Mouse (Mus musculus) spleen, adult 2 months (tissue): Measurements from ENCODE around the gene Hist1h4a. TPM values are rescaled to one million over a fixed set of nuclear protein-coding genes. Genes with fewer than 3 reads are reported as not detected.

Experiments used
- DNase-seq, 2 experiments: peaks; one replicate each; pipeline versions ENCODE4 v3.0.0 to v3.0.0-alpha.2; 2012 to 2021; ENCODE audit warnings: low spot score in 2 of 2, low read depth in 1 of 2
- H3K27ac ChIP-seq: fragments of 200-500 bp; 2 replicates; pipeline ENCODE4 v1.5.1; 2012; ENCODE audit warnings: low read length, inconsistent platforms; ENCODE audit not compliant: insufficient read depth
- H3K27me3 ChIP-seq: fragments of 200-500 bp; 2 replicates; pipeline ENCODE4 v1.6.1; 2012; ENCODE audit warnings: mild to moderate bottlenecking, moderate library complexity, low read length, inconsistent platforms; ENCODE audit not compliant: control insufficient read depth, insufficient read depth
- H3K36me3 ChIP-seq: fragments of 200-500 bp; 2 replicates; pipeline ENCODE4 v1.6.1; 2012; ENCODE audit warnings: mild to moderate bottlenecking, low read length, inconsistent platforms; ENCODE audit not compliant: control insufficient read depth, insufficient read depth
- H3K4me1 ChIP-seq: fragments of 200-500 bp; 2 replicates; pipeline ENCODE4 v1.6.1; 2011; ENCODE audit warnings: inconsistent platforms; ENCODE audit not compliant: control insufficient read depth, insufficient read depth, insufficient read length
- H3K4me3 ChIP-seq: fragments of 200-500 bp; 2 replicates; pipeline ENCODE4 v1.5.1; 2011; ENCODE audit warnings: mild to moderate bottlenecking, inconsistent platforms; ENCODE audit not compliant: insufficient read depth, insufficient read length; ENCODE audit errors: extremely low read depth
- CTCF ChIP-seq: fragments of 200-500 bp; IDR thresholded peaks from 2 replicates; pipeline ENCODE4 v1.5.1; 2011; ENCODE audit warnings: mild to moderate bottlenecking, inconsistent platforms; ENCODE audit not compliant: insufficient read depth, insufficient read length, insufficient replicate concordance; ENCODE audit errors: extremely low read depth
- POLR2A ChIP-seq: fragments of 200-500 bp; IDR thresholded peaks from 2 replicates; pipeline ENCODE4 v1.6.1; 2011; ENCODE audit warnings: low read depth, low read length, inconsistent platforms
- WGBS: fragments of 180-500 bp; shearing (Covaris S2); methylation state at CpG from one replicate; pipeline ENCODE4 v1.1.7; 2018; 5-methylcytosine and 5-hydroxymethylcytosine counted together
- polyA plus RNA-seq: library from polyadenylated mRNA; depleted of rRNA; stranded (reverse); fragments of >200 nt; gene quantifications from 2 replicates; pipeline ENCODE4 v1.2.3, GENCODE M21; 2012

Hist1h4a gene
- polyA plus RNA-seq, 1 experiment = 16.1 TPM

GRCm38 (mm10) chr13:23740256-23740840 lies 20.7 kb downstream of the Hist1h4a start:
- TF ChIP-seq POLR2A = no peak
- no peak for TF ChIP-seq CTCF
- no peak for DNase-seq
- Histone ChIP-seq H3K27me3 (no peaks in the 10 kb centered on the region), H3K36me3 (no peaks in the 10 kb centered on the region; the same call in 1 of the 2 replicates), H3K4me3 (peak overlapping the region; percentile 67), H3K4me1 (no peaks in the 10 kb centered on the region; the same call in 1 of the 2 replicates), H3K27ac (peak overlapping the region; percentile 98)
- WGBS = 28% methylated on average over 13 of the region's 13 CpGs

- under 1% methylated on average over 14 of the region's 14 CpGs for WGBS
- Histone ChIP-seq H3K4me1 (no peaks in the 10 kb centered on the region; the same call in 1 of the 2 replicates), H3K4me3 (peak overlapping the region; percentile 67), H3K36me3 (no peaks in the 10 kb centered on the region; the same call in 1 of the 2 replicates), H3K27me3 (no peaks in the 10 kb centered on the region), H3K27ac (peak overlapping the region; percentile 98)
- TF ChIP-seq CTCF = no peak
- peak; percentile 33 for TF ChIP-seq POLR2A
- peak in 1 of 2 experiments; percentile 88 for DNase-seq
Measured at GRCm38 (mm10) chr13:23739922-23740252, 21.1 kb downstream of the Hist1h4a start.

- peak overlapping the region; percentile 98 for H3K27ac ChIP-seq
Measured at GRCm38 (mm10) chr13:23739069-23739921, 21.7 kb downstream of the Hist1h4a start.

GRCm38 (mm10) chr13:23738677-23739068 lies 22.4 kb downstream of the Hist1h4a start, which contains the start of gene Hist1h1c:
Hist1h1c (plus strand) TSS chr13:23738808.
- TF ChIP-seq CTCF (no peak), POLR2A (peak; percentile 99)
- H3K4me1 ChIP-seq = no peaks in the 10 kb centered on the region
- WGBS = under 1% methylated on average over 37 of the region's 38 CpGs
- H3K36me3 ChIP-seq = no peaks in the 10 kb centered on the region; the same call in 1 of the 2 replicates
- peak; percentile 89 to 90 for DNase-seq
- H3K4me3 ChIP-seq = peak within 1 kb of the TSS; percentile 67
- H3K27me3 ChIP-seq = no peaks in the 10 kb centered on the region
- H3K27ac ChIP-seq = peak within 1 kb of the TSS; percentile 98

More at GRCm38 (mm10) chr13:23739069-23739921, 21.7 kb downstream of the Hist1h4a start:
- DNase-seq = peak; percentile 90 to 91
- Histone ChIP-seq H3K4me1 (no peaks in the 10 kb centered on the region), H3K36me3 (no peaks in the 10 kb centered on the region; the same call in 1 of the 2 replicates), H3K4me3 (peak overlapping the region; percentile 67), H3K27me3 (no peaks in the 10 kb centered on the region)
- WGBS = under 1% methylated on average over 39 of the region's 39 CpGs
- TF ChIP-seq CTCF (no peak), POLR2A (peak; percentile 89)

GRCm38 (mm10) chr13:23738041-23738440 lies 23.0 kb downstream of the Hist1h4a start:
- TF ChIP-seq CTCF (no peak), POLR2A (no peak)
- no peaks in the 10 kb centered on the region for H3K4me1 ChIP-seq
- 0 out of 2 replicates have a peak overlapping the region, but pooled peaks have one; percentile 67 for H3K4me3 ChIP-seq
- H3K27ac ChIP-seq = peak overlapping the region; percentile 98; the same call in 1 of the 2 replicates
- no peak for DNase-seq
- no peaks in the 10 kb centered on the region for H3K27me3 ChIP-seq
- H3K36me3 ChIP-seq = no peaks in the 10 kb centered on the region; the same call in 1 of the 2 replicates
- whole genome bisulfite sequencing = 29% methylated on average over 4 of the region's 4 CpGs

- Histone ChIP-seq H3K36me3 (no peaks in the 10 kb centered on the region; the same call in 1 of the 2 replicates), H3K27me3 (no peaks in the 10 kb centered on the region), H3K27ac (no peak overlapping the region), H3K4me1 (no peaks in the 10 kb centered on the region), H3K4me3 (no peak overlapping the region)
- no peak for TF ChIP-seq POLR2A
- TF ChIP-seq CTCF = no peak
- 94% methylated on average over 5 of the region's 5 CpGs for WGBS
- DNase-seq = no peak
Measured at GRCm38 (mm10) chr13:23737091-23737490, 23.9 kb downstream of the Hist1h4a start.
